Mouse (Mus musculus) C3H10T1/2 (cell line): ENCODE results near the gene Mgmt. TPM values are rescaled to one million over a fixed set of nuclear protein-coding genes. Genes with fewer than 3 reads are reported as not detected.

Experiments
- polyA plus RNA-seq, 2 experiments: library from polyadenylated mRNA; unstranded; fragments of >200 nt; fragmentation: generic; extraction: Trizol; gene quantifications; one replicate each; pipeline ENCODE4 v1.2.1; 2012; ENCODE audit warnings: missing spikeins in 2 of 2

Gene Mgmt
- polyA plus RNA-seq: 1 to 10 TPM; 5.9 to 6.7 TPM

GRCm38 (mm10) chr7:136894106-136894986 is at the start of gene Mgmt:
Gene Mgmt (plus strand): TSS chr7:136894614.

